Mouse (Mus musculus) embryonic facial prominence, embryonic 12.5 days (tissue): Measurements from ENCODE around the gene Rtn4rl1. TPM values are rescaled to one million over a fixed set of nuclear protein-coding genes. Genes with fewer than 3 reads are reported as not detected.

Experiments
- ATAC-seq: fragments of 200-750 bp; cut with Nextera tagmentation; 2 replicates; pipeline ENCODE4 v1.8.0; 2017; ENCODE audit not compliant: insufficient number of reproducible peaks, insufficient read depth, low FRiP score, low TSS enrichment
- H3K27ac ChIP-seq: fragments of 300-500 bp; sonication (generic); 2 replicates; pipeline ENCODE4 v1.5.1; 2016; ENCODE audit warnings: mild to moderate bottlenecking
- H3K27me3 ChIP-seq: fragments of 300-500 bp; sonication (generic); 2 replicates; pipeline ENCODE4 v1.6.1; 2016; ENCODE audit warnings: mild to moderate bottlenecking, moderate library complexity
- H3K36me3 ChIP-seq: fragments of 300-500 bp; sonication (generic); 2 replicates; pipeline ENCODE4 v1.6.1; 2016; ENCODE audit warnings: mild to moderate bottlenecking
- H3K4me1 ChIP-seq: fragments of 300-500 bp; sonication (generic); 2 replicates; pipeline ENCODE4 v1.6.1; 2016
- H3K4me2 ChIP-seq: fragments of 300-500 bp; sonication (generic); replicated peaks from 2 replicates; pipeline ENCODE4 v1.6.1; 2016; ENCODE audit warnings: mild to moderate bottlenecking, moderate library complexity
- H3K4me3 ChIP-seq: fragments of 300-500 bp; sonication (generic); 2 replicates; pipeline ENCODE4 v1.5.1; 2016; ENCODE audit warnings: mild to moderate bottlenecking
- H3K9ac ChIP-seq: fragments of 300-500 bp; sonication (generic); 2 replicates; pipeline ENCODE4 v1.6.1; 2016; ENCODE audit warnings: mild to moderate bottlenecking, moderate library complexity
- H3K9me3 ChIP-seq: fragments of 300-500 bp; sonication (generic); 2 replicates; pipeline ENCODE4 v1.6.1; 2016; ENCODE audit warnings: mild to moderate bottlenecking, moderate library complexity
- WGBS: fragments of 180-500 bp; shearing (Covaris S2); methylation state at CpG from one replicate; pipeline ENCODE4 v1.1.7; 2016; 5-methylcytosine and 5-hydroxymethylcytosine counted together
- polyA plus RNA-seq: library from polyadenylated mRNA; unstranded; fragments of >200 nt; fragmentation: Nextera tagmentation; extraction: Ambion mirVana; gene quantifications from 2 replicates; pipeline ENCODE4 v1.2.1, GENCODE M21; 2016

Rtn4rl1 gene
- polyA plus RNA-seq, 1 experiment from 2014 or later: 5.1 TPM

- Histone ChIP-seq H3K4me1 (peaks cover 6% of the 10 kb centered on the region; the same call in 1 of the 2 replicates), H3K4me3 (no peak overlapping the region), H3K9ac (no peak overlapping the region), H3K27me3 (0 out of 2 replicates have a peak, but pooled peaks cover 1% of the 10 kb centered on the region), H3K4me2 (no peak overlapping the region), H3K36me3 (no peaks in the 10 kb centered on the region), H3K9me3 (no peaks in the 10 kb centered on the region), H3K27ac (no peak overlapping the region)
- ATAC-seq: no peak
- WGBS: 36% methylated on average over 9 of the region's 9 CpGs
Measured at GRCm38 (mm10) chr11:75204472-75204871, 10.9 kb downstream of the Rtn4rl1 start.

- no peaks in the 10 kb centered on the region for H3K36me3 ChIP-seq
- no peak overlapping the region for H3K9ac ChIP-seq
- peaks cover 12% of the 10 kb centered on the region for H3K4me1 ChIP-seq
- H3K27me3 ChIP-seq: no peaks in the 10 kb centered on the region
- H3K9me3 ChIP-seq: no peaks in the 10 kb centered on the region
- H3K4me2 ChIP-seq: no peak overlapping the region
- H3K4me3 ChIP-seq: no peak overlapping the region
- no peak overlapping the region for H3K27ac ChIP-seq
- WGBS: 78% methylated on average over 4 of the region's 4 CpGs
- ATAC-seq: no peak
Measured at GRCm38 (mm10) chr11:75206347-75206746, 12.8 kb downstream of the Rtn4rl1 start.

- Histone ChIP-seq H3K4me3 (no peak overlapping the region), H3K4me2 (no peak overlapping the region), H3K4me1 (peaks cover 23% of the 10 kb centered on the region), H3K36me3 (no peaks in the 10 kb centered on the region), H3K9me3 (no peaks in the 10 kb centered on the region), H3K27ac (no peak overlapping the region), H3K9ac (no peak overlapping the region), H3K27me3 (peaks cover 3% of the 10 kb centered on the region; the same call in 1 of the 2 replicates)
- ATAC-seq: no peak
- WGBS: 65% methylated on average over 4 of the region's 4 CpGs
Measured at GRCm38 (mm10) chr11:75209363-75209762, 15.8 kb downstream of the Rtn4rl1 start.

- Histone ChIP-seq H3K27ac (no peak overlapping the region), H3K9me3 (no peaks in the 10 kb centered on the region), H3K36me3 (no peaks in the 10 kb centered on the region), H3K4me1 (peaks cover 25% of the 10 kb centered on the region), H3K4me2 (no peak overlapping the region), H3K9ac (no peak overlapping the region; the same call in 1 of the 2 replicates), H3K4me3 (no peak overlapping the region), H3K27me3 (peaks cover 5% of the 10 kb centered on the region; the same call in 1 of the 2 replicates)
- WGBS: 65% methylated on average over 4 of the region's 4 CpGs
- ATAC-seq: no peak
Measured at GRCm38 (mm10) chr11:75210093-75210492, 16.5 kb downstream of the Rtn4rl1 start.

GRCm38 (mm10) chr11:75210755-75211154 is 17.2 kb downstream of the Rtn4rl1 start:
- Histone ChIP-seq H3K27me3 (peaks cover 10% of the 10 kb centered on the region; the same call in 1 of the 2 replicates), H3K27ac (no peak overlapping the region), H3K4me1 (peaks cover 25% of the 10 kb centered on the region)

GRCm38 (mm10) chr11:75212031-75212667 is 18.6 kb downstream of the Rtn4rl1 start:
- Histone ChIP-seq H3K9ac (no peak overlapping the region), H3K27ac (peak overlapping the region; percentile 41; the same call in 1 of the 2 replicates), H3K4me2 (no peak overlapping the region), H3K36me3 (no peaks in the 10 kb centered on the region), H3K4me3 (no peak overlapping the region), H3K9me3 (no peaks in the 10 kb centered on the region), H3K4me1 (peaks cover 25% of the 10 kb centered on the region), H3K27me3 (peaks cover 12% of the 10 kb centered on the region; the same call in 1 of the 2 replicates)
- 47% methylated on average over 8 of the region's 8 CpGs for WGBS
- no peak; the same call in 1 of the 2 replicates for ATAC-seq

More at GRCm38 (mm10) chr11:75210755-75211154, 17.2 kb downstream of the Rtn4rl1 start:
- no peak overlapping the region for H3K4me2 ChIP-seq
- H3K4me3 ChIP-seq: no peak overlapping the region
- 34% methylated on average over 6 of the region's 6 CpGs for WGBS
- no peak for ATAC-seq
- no peaks in the 10 kb centered on the region for H3K36me3 ChIP-seq
- H3K9ac ChIP-seq: no peak overlapping the region
- no peaks in the 10 kb centered on the region for H3K9me3 ChIP-seq

- Histone ChIP-seq H3K9me3 (no peaks in the 10 kb centered on the region), H3K27me3 (peaks cover 12% of the 10 kb centered on the region; the same call in 1 of the 2 replicates), H3K4me2 (no peak overlapping the region), H3K4me3 (no peak overlapping the region), H3K4me1 (peaks cover 25% of the 10 kb centered on the region), H3K36me3 (no peaks in the 10 kb centered on the region), H3K27ac (no peak overlapping the region), H3K9ac (no peak overlapping the region)
- no peak for ATAC-seq
- WGBS: 75% methylated on average over 2 of the region's 3 CpGs
Measured at GRCm38 (mm10) chr11:75212876-75213275, 19.3 kb downstream of the Rtn4rl1 start.

GRCm38 (mm10) chr11:75213372-75214080 is 19.9 kb downstream of the Rtn4rl1 start:
- H3K36me3 ChIP-seq: no peaks in the 10 kb centered on the region
- WGBS: 2% methylated on average over 34 of the region's 35 CpGs
- peaks cover 25% of the 10 kb centered on the region for H3K4me1 ChIP-seq
- no peak overlapping the region for H3K27ac ChIP-seq
- peak overlapping the region; percentile 53 for H3K9ac ChIP-seq
- ATAC-seq: no peak
- no peaks in the 10 kb centered on the region for H3K9me3 ChIP-seq
- peaks cover 12% of the 10 kb centered on the region; the same call in 1 of the 2 replicates for H3K27me3 ChIP-seq
- H3K4me2 ChIP-seq: peak overlapping the region; percentile 65
- H3K4me3 ChIP-seq: peak overlapping the region; percentile 29

- peaks cover 12% of the 10 kb centered on the region; the same call in 1 of the 2 replicates for H3K27me3 ChIP-seq
- peak overlapping the region; percentile 53 for H3K9ac ChIP-seq
- peaks cover 25% of the 10 kb centered on the region for H3K4me1 ChIP-seq
- H3K4me2 ChIP-seq: peak overlapping the region; percentile 65
- WGBS: 10% methylated on average over 13 of the region's 13 CpGs
- H3K36me3 ChIP-seq: no peaks in the 10 kb centered on the region
- H3K27ac ChIP-seq: no peak overlapping the region
- peak overlapping the region; percentile 29 for H3K4me3 ChIP-seq
- H3K9me3 ChIP-seq: no peaks in the 10 kb centered on the region
- 0 out of 2 replicates have a peak, but pooled peaks have one; percentile 36 for ATAC-seq
Measured at GRCm38 (mm10) chr11:75214081-75214950, 20.7 kb downstream of the Rtn4rl1 start.

- Histone ChIP-seq H3K27ac (no peak overlapping the region), H3K9ac (no peak overlapping the region), H3K36me3 (no peaks in the 10 kb centered on the region), H3K4me1 (peaks cover 6% of the 10 kb centered on the region; the same call in 1 of the 2 replicates), H3K4me2 (no peak overlapping the region), H3K4me3 (no peak overlapping the region), H3K9me3 (no peaks in the 10 kb centered on the region), H3K27me3 (peaks cover 7% of the 10 kb centered on the region; the same call in 1 of the 2 replicates)
- no peak for ATAC-seq
- WGBS: 48% methylated on average over 9 of the region's 9 CpGs
Measured at GRCm38 (mm10) chr11:75220115-75220514, 26.5 kb downstream of the Rtn4rl1 start.

- H3K4me3 ChIP-seq: no peak overlapping the region
Measured at GRCm38 (mm10) chr11:75220517-75221145, 27.0 kb downstream of the Rtn4rl1 start.

More at GRCm38 (mm10) chr11:75220517-75221145, 27.0 kb downstream of the Rtn4rl1 start:
- peaks cover 3% of the 10 kb centered on the region; the same call in 1 of the 2 replicates for H3K27me3 ChIP-seq
- no peak overlapping the region for H3K9ac ChIP-seq
- peaks cover 6% of the 10 kb centered on the region; the same call in 1 of the 2 replicates for H3K4me1 ChIP-seq
- WGBS: 33% methylated on average over 4 of the region's 6 CpGs
- no peak for ATAC-seq
- no peaks in the 10 kb centered on the region for H3K36me3 ChIP-seq
- no peak overlapping the region for H3K27ac ChIP-seq
- no peak overlapping the region for H3K4me2 ChIP-seq
- no peaks in the 10 kb centered on the region for H3K9me3 ChIP-seq
